Mouse (Mus musculus) brain, embryonic 14.5 days (tissue): ENCODE data around the gene Mip. TPM values are rescaled to one million over a fixed set of nuclear protein-coding genes. Genes with fewer than 3 reads are reported as not detected.
"Not testable (repeated sequence)": the region's sequence is repeated elsewhere in the genome, so short reads cannot be mapped to it uniquely, and the experiment has no call there.

Experiments
- DNase-seq: peaks from one replicate; pipeline ENCODE4 v3.0.0-alpha.2; 2011; ENCODE audit warnings: low read depth
- CTCF ChIP-seq: fragments of 200-500 bp; IDR thresholded peaks from 2 replicates; pipeline ENCODE4 v1.5.1; 2012; ENCODE audit warnings: inconsistent platforms, mild to moderate bottlenecking, moderate library complexity, borderline replicate concordance; ENCODE audit not compliant: insufficient read depth, insufficient read length; ENCODE audit errors: extremely low read depth
- POLR2A ChIP-seq: fragments of 200-500 bp; IDR thresholded peaks from 2 replicates; pipeline ENCODE4 v1.6.1; 2012; ENCODE audit warnings: mild to moderate bottlenecking, inconsistent platforms, borderline replicate concordance; ENCODE audit not compliant: poor library complexity, insufficient read depth, insufficient read length, severe bottlenecking; ENCODE audit errors: extremely low read depth
- polyA plus RNA-seq: library from polyadenylated mRNA; depleted of rRNA; stranded (reverse); fragments of >200 nt; gene quantifications from 2 replicates; pipeline ENCODE4 v1.2.3, GENCODE M21; 2012; rRNA removed

Gene Mip
- polyA plus RNA-seq, 1 experiment: 0.36 TPM

- TF ChIP-seq CTCF (no peak), POLR2A (no peak)
Observed at GRCm38 (mm10) chr10:128262300-128262699, 36.7 kb downstream of the Mip start.

GRCm38 (mm10) chr10:128263393-128264310 is 38.0 kb downstream of the Mip start:
- no peak for DNase-seq
- no peak for TF ChIP-seq CTCF
- TF ChIP-seq POLR2A: no peak

More at GRCm38 (mm10) chr10:128262300-128262699, 36.7 kb downstream of the Mip start:
- no peak for DNase-seq

GRCm38 (mm10) chr10:128268371-128268770 is 42.7 kb downstream of the Mip start, which contains the start of gene Apof:
Gene Apof (plus strand): TSS chr10:128268671.
- TF ChIP-seq CTCF: no peak
- no peak for TF ChIP-seq POLR2A

GRCm38 (mm10) chr10:128269206-128269910 is 43.7 kb downstream of the Mip start:
- TF ChIP-seq POLR2A (no peak), CTCF (no peak)
- no peak for DNase-seq

More at GRCm38 (mm10) chr10:128268371-128268770, 42.7 kb downstream of the Mip start, which contains the start of gene Apof:
- no peak for DNase-seq

GRCm38 (mm10) chr10:128270287-128270841 is 44.7 kb downstream of the Mip start, which contains the start of gene Stat2:
Gene Stat2 (plus strand): TSS chr10:128270559.
- no peak for TF ChIP-seq CTCF
- 0 out of 2 replicates have a peak, but pooled peaks have one; percentile 45 for TF ChIP-seq POLR2A
- DNase-seq: peak; percentile 99

- TF ChIP-seq POLR2A (no peak), CTCF (no peak)
- no peak for DNase-seq
Observed at GRCm38 (mm10) chr10:128270866-128271265, 45.2 kb downstream of the Mip start.

GRCm38 (mm10) chr10:128271883-128272282 is 46.2 kb downstream of the Mip start:
- DNase-seq: no peak
- TF ChIP-seq CTCF: no peak
- no peak for TF ChIP-seq POLR2A

- DNase-seq: not testable (repeated sequence)
Observed at GRCm38 (mm10) chr10:128272819-128273439, 47.3 kb downstream of the Mip start.

GRCm38 (mm10) chr10:128275374-128275773 is 49.7 kb downstream of the Mip start:
- DNase-seq: not testable (repeated sequence)

- no peak for TF ChIP-seq CTCF
- no peak for TF ChIP-seq POLR2A
- DNase-seq: no peak
Observed at GRCm38 (mm10) chr10:128278158-128278557, 52.5 kb downstream of the Mip start.

- no peak for DNase-seq
- TF ChIP-seq CTCF: no peak
- TF ChIP-seq POLR2A: no peak
Observed at GRCm38 (mm10) chr10:128280943-128281342, 55.3 kb downstream of the Mip start.

Other genes with a start within 250 kb of the Mip start
- gene Hsd17b6, start 218.2 kb upstream of the Mip start, polyA plus RNA-seq: not detected in 2 replicates
- 25.4 and 35.6 TPM in 2 replicates for gene Prim1, start 210.7 kb upstream of the Mip start, polyA plus RNA-seq
- 286 and 390 TPM in 2 replicates for gene Naca, start 190.3 kb upstream of the Mip start, polyA plus RNA-seq
- 67.9 and 97.4 TPM in 2 replicates for gene Ptges3, start 166.9 kb upstream of the Mip start, polyA plus RNA-seq
- gene Atp5b, start 142.6 kb upstream of the Mip start, polyA plus RNA-seq: 1,616 and 2,161 TPM in 2 replicates
- 32.2 and 33.1 TPM in 2 replicates for gene Baz2a, start 134.3 kb upstream of the Mip start, polyA plus RNA-seq
- 23.6 and 26.7 TPM in 2 replicates for gene Rbms2, start 45.5 kb upstream of the Mip start, polyA plus RNA-seq
- gene Gls2, start 31.4 kb upstream of the Mip start, polyA plus RNA-seq: 2.4 and 4.4 TPM in 2 replicates
- gene Spryd4, start 14.0 kb upstream of the Mip start, polyA plus RNA-seq: 12.6 and 15.2 TPM in 2 replicates
- 12.9 and 14.0 TPM in 2 replicates for gene Timeless, start 6.2 kb downstream of the Mip start, polyA plus RNA-seq
- gene Apon, start 28.3 kb downstream of the Mip start, polyA plus RNA-seq: 0.20 and 0.23 TPM in 2 replicates
- not detected in 2 replicates for gene Apof, start 42.8 kb downstream of the Mip start, polyA plus RNA-seq
- gene Stat2, start 44.7 kb downstream of the Mip start, polyA plus RNA-seq: 26.4 and 27.7 TPM in 2 replicates
- gene Il23a, start 72.9 kb downstream of the Mip start, polyA plus RNA-seq: 0.11 and 0.20 TPM in 2 replicates
- 38.4 and 47.4 TPM in 2 replicates for gene Pan2, start 77.5 kb downstream of the Mip start, polyA plus RNA-seq
- 84.5 and 86.3 TPM in 2 replicates for gene Cnpy2, start 96.6 kb downstream of the Mip start, polyA plus RNA-seq
- 185 and 203 TPM in 2 replicates for gene Cs, start 111.9 kb downstream of the Mip start, polyA plus RNA-seq
- gene Coq10a, start 143.2 kb downstream of the Mip start, polyA plus RNA-seq: 69.0 and 90.1 TPM in 2 replicates
- 43.1 and 55.1 TPM in 2 replicates for gene Ankrd52, start 151.3 kb downstream of the Mip start, polyA plus RNA-seq
- 0.04 and 0.35 TPM in 2 replicates for gene Slc39a5, start 175.4 kb downstream of the Mip start, polyA plus RNA-seq
- gene Nabp2, start 185.7 kb downstream of the Mip start, polyA plus RNA-seq: 96.8 and 102 TPM in 2 replicates
- gene Rnf41, start 185.8 kb downstream of the Mip start, polyA plus RNA-seq: 73.9 and 76.9 TPM in 2 replicates
- gene Smarcc2, start 233.4 kb downstream of the Mip start, polyA plus RNA-seq: 377 and 390 TPM in 2 replicates